Mouse (Mus musculus) heart, postnatal 25 days (tissue): ENCODE results near the gene Gm3072. TPM values are rescaled to one million over a fixed set of nuclear protein-coding genes. Genes with fewer than 3 reads are reported as not detected.
"Not testable (repeated sequence)": the region's sequence is repeated elsewhere in the genome, so short reads cannot be mapped to it uniquely, and the experiment has no call there.

Experiments used
- DNase-seq: peaks from one replicate; pipeline ENCODE4 v3.0.0; 2022; ENCODE audit warnings: low spot score
- intact Hi-C: fragments of 180-260 bp; cut with DNase I; formaldehyde crosslinking; loops from one replicate; pipeline ENCODE4 v1.15.1; 2025
- total RNA-seq, 2 experiments: library from RNA; stranded (reverse); gene quantifications; 2 replicates each; pipeline ENCODE4 v1.2.3; 2021

Gm3072 gene
- total RNA-seq: not detected

DNA sequence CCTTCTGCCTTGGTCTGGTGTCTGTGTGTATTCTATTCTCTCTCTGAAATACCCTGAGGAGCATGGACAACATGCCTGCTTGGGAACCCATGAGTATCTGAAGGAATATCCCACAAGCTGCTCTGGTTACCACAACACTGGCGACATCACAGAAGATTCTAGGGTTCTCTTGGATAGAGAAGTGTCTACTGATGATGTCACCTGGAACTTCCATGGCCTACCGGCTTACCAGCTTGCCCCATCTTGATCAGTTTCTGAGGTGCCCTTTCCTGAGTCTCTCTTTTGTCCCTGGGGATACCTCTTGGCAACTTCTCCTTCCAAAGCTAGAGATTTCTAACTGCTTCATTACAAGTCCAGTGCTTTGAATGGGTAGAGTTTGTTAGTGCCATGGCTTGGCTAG is at the start of gene Gm3072:
TSS of gene Gm3072 (minus strand) at position 101 of the 400 bp plus-strand sequence.
- intact Hi-C loops, DNase-seq: not testable (repeated sequence)

DNA sequence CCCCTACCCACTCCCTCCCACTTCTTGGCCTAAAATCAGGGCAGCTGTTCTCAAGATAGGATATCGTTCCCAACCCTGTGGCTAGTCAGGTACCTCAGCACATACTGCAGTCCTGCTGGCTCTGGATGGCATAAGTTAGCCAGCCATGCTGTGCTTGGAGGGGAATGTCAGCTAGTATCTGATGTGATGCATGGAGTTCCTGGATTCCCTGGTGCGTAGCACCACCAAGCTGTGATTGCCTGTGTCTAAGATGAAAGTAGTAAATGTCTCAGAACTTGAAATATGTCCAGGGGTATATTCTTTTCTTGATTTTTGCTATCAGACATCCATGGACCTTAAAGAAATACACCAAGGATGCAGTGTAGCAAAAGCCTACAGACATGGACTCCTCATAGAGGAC is 23.8 kb upstream of the Gm3072 start:
- not testable (repeated sequence) for DNase-seq

DNA sequence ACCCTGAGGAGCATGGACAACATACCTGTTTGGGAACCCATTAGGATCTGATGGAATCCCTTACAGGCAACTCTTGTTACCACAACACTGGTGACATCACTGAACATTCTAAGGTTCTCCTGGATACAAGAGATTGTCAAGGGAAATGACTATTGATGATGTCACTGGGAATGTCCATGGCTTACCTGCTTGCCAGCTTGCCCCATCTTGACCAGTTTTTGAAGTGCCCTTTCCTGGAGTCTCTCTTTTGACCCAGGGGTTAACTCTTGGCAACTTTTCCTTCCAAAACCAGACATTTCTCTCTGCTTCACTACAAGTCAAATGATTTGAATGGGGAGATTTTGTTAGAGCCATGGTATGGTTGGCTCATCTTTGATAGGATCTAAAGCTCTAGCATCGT is 22.0 kb upstream of the Gm3072 start, which contains the start of gene Gm3676:
TSS of gene Gm3676 (minus strand) at position 101 of the 400 bp plus-strand sequence.
- intact Hi-C loops, DNase-seq: not testable (repeated sequence)

More for the DNA sequence above, 23.8 kb upstream of the Gm3072 start:
- intact Hi-C loops: not testable (repeated sequence)

DNA sequence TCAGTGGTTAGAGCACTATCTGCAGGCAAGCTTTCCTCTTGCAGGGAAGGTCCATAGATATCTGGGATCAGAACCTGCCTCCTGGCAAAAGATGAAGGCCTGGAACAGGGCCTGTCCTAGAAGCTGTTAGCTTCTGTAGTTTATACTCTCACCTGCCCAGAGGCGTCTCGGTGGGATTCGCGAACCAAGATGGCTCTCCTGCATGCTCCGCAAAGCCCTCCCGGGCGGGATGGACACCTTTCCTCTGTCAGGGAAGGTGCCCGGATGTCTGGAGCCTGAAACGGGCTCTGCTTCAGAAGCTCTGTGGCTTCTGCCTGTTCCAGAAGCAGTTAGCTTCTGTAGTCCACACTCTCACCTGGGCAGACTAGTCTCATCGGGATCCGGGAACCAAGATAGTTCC is 5.7 kb upstream of the Gm3072 start:
- DNase-seq, intact Hi-C loops: not testable (repeated sequence)

DNA sequence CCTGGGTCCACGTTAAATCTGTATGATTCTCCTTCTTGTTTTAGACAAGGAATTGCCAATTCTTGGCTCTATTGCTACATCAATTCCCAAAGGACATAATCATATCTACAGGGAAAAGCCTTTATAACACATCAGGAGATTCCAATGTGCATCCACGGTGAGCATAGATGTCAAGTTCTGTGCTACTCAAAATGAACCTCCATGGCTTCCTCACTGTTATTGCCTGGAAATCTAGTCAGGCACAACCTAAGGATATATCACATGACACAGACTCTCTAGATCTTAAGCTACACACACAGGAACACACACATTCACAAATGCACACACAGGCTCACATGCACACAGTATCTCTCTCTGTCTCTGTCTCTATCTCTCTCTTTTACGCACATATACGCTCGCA is 1.9 kb downstream of the Gm3072 start:
- intact Hi-C loops, DNase-seq: not testable (repeated sequence)

DNA sequence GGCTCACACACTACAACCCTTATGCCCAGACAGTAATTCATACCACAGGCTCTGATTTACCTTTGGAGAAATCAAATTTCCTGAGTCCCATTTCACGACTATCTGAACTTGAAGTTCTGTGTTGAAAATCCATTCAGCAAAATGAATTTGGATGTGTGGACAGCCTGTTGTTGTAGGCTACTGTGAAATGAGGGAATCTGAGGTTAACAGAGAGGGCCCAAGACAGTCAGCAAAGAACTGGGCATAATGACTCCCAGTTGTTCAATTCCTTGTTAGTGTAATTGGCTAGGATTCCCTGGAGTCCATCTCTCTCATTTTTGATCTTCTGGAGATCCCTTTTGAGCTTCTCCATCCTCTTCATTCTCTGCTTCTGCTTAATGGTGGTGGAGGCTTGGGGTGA is 13.7 kb downstream of the Gm3072 start:
- intact Hi-C loops, DNase-seq: not testable (repeated sequence)

DNA sequence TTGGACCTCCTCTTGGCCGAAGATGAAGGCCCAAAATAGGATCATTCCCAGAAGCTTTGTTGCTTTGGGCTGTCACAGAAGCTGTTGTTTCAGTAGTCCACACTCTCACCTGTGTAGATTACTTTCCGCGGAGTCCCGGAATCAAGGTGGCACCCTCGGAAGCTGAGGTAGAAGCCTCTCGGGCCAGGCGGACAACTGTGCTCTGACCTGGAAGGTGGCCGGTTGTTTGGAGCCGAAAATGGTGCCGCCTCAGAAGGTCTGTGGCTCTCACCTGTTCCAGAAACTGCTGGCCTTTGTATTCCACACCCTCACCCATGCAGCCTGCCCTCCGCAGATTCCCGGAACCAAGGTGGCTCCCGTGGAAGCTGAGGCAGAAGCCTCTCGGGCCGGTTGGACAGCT is 23.5 kb downstream of the Gm3072 start:
- intact Hi-C loops, DNase-seq: not testable (repeated sequence)

DNA sequence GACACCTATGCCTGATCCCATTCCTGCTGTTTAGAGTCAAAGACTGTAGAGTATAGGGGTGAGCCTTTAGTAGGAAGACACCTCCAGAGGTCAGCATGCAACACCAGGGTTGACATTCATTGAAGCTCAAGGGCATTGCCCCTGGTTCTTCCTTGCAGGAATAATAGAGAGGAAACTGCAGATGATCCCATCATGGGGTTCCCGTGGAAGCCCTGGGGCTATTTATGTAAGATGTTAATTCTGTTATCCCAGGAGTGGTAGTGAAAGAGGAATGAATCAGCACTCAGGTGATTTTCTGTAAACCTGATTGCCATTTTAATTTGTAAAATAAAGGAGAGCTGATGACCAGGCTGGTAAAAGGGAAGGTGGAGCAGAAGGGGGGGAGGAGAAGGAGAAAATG is 38.1 kb downstream of the Gm3072 start:
- intact Hi-C loops, DNase-seq: not testable (repeated sequence)

DNA sequence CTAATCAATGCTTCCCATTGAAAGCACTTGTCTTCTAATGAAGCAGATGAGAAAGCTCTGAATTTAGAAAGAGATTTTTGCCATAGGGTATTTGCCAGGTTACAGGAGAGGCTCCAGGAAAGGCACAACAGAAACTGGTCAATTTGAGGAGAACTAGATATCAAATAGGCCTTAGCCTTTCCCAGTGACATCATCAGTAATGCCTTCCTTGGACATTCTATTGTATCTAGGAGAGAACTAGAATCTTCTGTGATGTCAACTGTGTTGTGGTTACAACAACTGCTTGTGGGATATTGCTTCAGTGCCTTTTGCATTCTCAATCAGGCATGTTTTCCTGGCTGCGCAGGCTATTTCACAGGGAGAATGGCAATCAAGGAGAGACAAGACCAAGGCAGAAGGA is 51.5 kb downstream of the Gm3072 start, which contains the start of gene 1700049E17Rik2:
TSS of gene 1700049E17Rik2 (plus strand) at position 301 of the 400 bp plus-strand sequence.
- DNase-seq, intact Hi-C loops: not testable (repeated sequence)

Other genes starting within 250 kb of the Gm3072 start
- not detected for gene Gm7945, start 238.2 kb downstream of the Gm3072 start, total RNA-seq
- gene Gm6482, start 216.3 kb downstream of the Gm3072 start, total RNA-seq: not detected
- not detected for gene Gm7954, start 171.1 kb downstream of the Gm3072 start, total RNA-seq
- gene Gm3486, start 135.1 kb downstream of the Gm3072 start, total RNA-seq: not detected
- not detected for gene Gm7970, start 69.0 kb downstream of the Gm3072 start, total RNA-seq
- gene 1700049E17Rik2, start 51.4 kb downstream of the Gm3072 start, total RNA-seq: not detected
- not detected for gene Gm3676, start 21.9 kb upstream of the Gm3072 start, total RNA-seq
- gene Gm8068, start 77.3 kb upstream of the Gm3072 start, total RNA-seq: not detected
- not detected for gene Gm7929, start 126.0 kb upstream of the Gm3072 start, total RNA-seq
- not detected for gene Gm47189, start 147.8 kb upstream of the Gm3072 start, total RNA-seq